Mouse (Mus musculus): Measurements from ENCODE around the gene Vmn2r87.
"Not testable (repeated sequence)": the region's sequence is repeated elsewhere in the genome, so short reads cannot be mapped to it uniquely, and the experiment has no call there.

DNA sequence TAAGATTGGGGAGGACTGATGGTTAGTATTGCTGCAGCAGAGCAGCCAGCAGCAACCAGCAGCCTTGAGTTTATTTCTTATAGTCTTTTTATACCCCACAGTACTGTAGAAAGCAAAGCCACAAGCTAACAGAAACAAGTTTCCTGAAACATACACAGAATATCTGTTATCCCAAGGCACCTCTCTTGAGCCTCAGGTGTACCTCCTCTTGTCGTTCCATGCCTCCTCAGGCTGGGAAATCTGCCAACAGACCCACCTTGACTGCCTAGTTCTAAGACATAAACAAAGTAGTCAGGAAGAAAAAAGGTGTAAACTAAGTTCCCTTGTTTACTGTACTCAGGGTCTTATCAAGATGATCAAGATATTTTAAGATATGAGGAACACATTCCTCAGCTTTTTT, 47.1 kb upstream of the Vmn2r87 start:
- TF ChIP-seq CTCF (IDR thresholded peaks at IDR 0.05; ENCODE audit: borderline replicate concordance, insufficient read depth, low read length); POLR2A (IDR thresholded peaks at IDR 0.05; ENCODE audit: low read depth, low read length): not testable (repeated sequence)
